Mouse (Mus musculus) Muller cell, postnatal 12 days (primary cell): ENCODE data around the gene Slc9a8.

Experiments used
- DNase-seq: peaks from one replicate; pipeline ENCODE4 v3.0.0-alpha.2; 2015; ENCODE audit errors: inconsistent ontology term

Gene Slc9a8

DNA sequence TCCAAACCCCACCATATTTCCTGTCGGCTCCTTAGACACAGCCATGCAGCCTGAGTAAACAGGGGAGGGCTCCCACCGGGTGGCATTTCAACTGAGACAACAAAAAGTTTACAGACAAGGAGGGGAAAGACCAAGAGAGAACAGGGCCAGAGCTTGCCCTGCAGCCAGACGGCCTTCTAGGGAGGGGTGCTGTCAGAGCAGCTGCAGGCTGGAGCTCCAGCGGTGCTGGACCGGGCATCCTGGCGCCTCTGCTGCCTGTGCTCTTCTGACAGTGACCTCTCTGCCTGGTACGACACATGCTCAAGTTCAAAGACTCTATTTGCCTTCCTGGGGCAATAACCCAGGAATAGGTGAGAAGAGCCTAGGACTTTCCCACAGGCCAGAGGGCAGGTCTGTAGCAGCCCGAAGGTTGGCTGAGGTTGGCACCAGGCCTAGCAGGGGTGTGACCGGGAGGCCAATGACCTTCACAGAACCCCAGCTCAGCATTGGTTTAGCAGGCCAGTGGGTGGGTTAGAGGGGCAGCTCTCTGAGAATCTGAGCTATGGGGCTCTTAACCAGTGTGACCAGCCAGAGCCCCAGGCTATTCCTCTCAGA is 5.4 kb upstream of the Slc9a8 start:
- peak; percentile 27 for DNase-seq

DNA sequence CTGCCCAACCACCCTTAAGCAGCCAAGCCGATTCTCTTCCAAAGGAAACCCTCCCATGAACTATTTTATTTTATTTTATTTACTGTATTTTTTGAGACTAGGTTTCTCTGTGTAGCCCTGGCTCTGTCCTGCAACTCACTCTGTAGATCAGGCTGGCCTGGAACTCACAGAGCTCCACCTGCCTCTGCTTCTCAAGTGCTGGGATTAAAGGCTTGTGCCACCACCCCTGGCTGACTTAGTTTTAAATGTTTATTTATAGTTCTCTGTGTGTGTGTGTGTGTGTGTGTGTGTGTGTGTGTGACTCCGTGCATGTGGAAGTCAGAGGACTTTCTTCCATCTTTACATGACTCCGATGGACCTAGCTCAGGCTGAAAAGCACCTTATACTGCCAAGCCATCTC is 4.5 kb upstream of the Slc9a8 start:
- no peak for DNase-seq

DNA sequence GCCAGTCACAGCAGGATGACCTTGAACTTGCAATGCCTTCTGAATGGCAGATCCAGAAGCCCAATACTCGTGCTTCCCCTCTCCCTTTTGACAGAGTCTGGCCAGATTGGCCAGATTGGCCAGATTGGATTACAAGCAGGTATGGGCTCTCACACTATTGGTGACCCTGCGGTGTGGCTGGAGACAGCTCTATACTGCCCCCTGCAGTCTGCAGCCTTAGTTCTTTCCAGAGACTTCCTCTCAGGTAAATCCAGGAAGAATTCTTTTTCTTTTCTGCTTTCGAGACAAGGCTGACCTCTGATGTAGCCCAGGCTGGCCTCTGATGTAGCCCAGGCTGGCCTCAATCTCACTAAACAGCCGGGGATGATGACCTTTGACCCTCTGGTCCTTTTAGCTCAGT is 3.8 kb upstream of the Slc9a8 start:
- peak; percentile 19 for DNase-seq

DNA sequence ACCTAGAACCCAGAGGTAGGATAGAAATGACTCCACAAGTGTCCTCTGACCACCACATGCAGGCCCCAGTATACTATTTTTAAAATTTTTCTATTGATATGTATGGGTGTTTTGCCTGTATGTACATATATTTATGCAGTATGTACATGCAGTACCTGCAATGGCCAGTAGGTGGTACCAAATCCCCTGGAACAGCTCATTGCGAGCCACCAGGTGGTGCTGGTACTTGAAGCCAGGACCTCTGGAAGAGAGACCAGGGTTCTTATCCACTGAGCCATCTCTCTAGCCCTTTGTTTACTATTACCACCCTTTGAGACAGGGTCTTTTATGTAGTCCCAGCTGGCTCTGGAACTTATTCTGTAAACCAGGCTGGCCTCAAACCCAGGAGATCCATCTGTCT is 2.3 kb upstream of the Slc9a8 start:
- DNase-seq = peak; percentile 14

DNA sequence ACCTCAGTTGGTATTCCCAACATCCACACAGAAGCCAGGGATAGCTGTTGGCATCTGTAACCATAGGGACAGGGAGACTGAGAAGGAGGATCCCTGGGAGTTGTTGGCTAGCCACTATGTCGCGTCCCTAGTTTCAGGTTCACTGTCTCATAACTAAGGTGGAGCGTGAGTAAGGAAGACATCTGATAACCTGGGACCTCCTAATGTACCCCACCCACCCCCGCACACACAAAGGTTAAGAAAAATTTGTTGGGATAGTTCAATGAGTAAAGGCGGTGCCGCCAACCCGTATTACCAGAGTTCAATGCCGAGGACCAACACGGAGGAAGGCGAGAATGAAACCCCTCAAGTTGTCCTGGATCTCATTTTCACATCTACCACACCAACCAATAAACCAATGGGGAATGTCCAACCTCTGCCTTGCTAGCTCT is 686 bp upstream of the Slc9a8 start:
- no peak for DNase-seq

DNA sequence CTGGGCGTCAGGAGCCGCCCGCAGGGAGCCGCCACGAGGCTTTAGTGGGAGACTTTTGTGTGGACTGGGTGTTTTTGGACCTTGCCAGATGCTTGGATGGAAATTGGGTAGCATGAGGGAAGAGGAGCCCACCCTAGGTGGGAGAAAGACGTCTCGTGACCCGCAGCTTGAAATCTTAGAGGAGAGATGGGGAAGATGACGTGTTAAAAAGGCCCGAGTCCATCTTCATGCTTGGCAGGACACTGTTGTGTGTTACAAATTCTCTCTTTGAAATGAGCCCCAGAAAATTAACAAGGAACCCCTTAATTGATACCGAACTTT is 598 bp downstream of the Slc9a8 start:
- DNase-seq = no peak

DNA sequence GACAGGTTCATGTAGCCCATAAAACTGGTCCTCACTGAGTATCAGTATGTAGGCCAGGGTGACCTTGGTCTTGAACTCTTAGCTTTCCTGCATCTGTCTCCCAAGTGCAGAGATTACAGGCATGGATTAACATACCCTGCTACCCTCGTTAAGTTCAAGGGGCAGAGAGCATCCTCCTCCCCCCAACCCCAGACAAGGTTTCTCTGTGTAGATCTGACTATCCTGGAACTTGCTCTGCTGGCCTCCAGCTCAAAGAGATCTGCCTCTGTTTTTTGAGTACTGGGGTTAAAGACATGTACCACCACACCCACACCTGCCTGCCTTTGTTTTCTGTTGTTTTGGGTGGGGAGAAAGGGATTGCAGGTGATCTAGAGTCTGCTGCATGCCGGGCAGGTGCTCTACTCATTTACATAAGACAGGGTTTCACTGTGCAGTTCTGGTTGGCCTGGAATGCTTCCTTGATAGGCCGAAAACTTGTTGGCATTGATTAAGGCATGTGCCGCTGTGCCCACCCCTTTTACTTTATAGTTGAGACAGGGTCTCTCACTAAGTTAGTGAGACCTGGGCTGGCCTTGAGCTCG is 1.6 kb downstream of the Slc9a8 start:
- no peak for DNase-seq

DNA sequence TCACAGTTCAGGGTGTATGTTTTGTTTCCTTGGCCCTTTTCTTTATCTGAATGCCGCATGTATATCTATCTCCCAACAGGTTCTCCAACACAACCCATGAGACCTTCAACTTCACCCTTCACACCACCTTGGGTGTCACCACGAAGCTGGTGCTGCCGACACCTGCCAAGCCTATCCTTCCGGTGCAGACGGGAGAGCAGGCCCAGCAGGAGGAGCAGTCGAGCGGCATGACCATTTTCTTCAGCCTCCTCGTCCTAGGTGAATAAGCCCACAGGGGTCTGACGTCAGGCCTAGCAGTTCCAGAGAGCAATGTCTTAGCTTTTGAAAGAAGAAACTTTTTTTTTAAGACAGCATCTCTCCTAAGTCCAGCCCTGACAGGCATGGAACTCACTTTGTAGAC is 2.5 kb downstream of the Slc9a8 start:
- DNase-seq = no peak

DNA sequence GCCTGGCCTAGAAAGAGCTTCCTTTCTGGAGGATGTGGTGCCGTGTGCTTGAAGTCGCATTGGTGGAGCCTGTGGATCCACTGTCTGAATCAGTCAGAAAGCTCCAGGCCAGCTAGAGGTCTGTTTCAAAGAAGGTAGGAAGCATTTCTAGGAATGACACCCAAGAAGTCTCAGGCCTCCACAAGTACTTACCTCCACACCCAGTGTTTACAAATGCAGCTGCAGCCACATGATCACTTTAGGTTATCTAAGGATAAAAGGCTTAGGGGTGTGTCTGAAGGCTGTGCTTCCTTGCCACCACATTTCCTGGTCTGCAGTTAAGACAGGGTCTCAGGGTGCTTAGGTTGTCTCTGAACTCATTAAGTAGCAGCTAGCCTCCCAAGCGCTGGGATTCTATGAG is 3.0 kb downstream of the Slc9a8 start:
- DNase-seq = no peak

DNA sequence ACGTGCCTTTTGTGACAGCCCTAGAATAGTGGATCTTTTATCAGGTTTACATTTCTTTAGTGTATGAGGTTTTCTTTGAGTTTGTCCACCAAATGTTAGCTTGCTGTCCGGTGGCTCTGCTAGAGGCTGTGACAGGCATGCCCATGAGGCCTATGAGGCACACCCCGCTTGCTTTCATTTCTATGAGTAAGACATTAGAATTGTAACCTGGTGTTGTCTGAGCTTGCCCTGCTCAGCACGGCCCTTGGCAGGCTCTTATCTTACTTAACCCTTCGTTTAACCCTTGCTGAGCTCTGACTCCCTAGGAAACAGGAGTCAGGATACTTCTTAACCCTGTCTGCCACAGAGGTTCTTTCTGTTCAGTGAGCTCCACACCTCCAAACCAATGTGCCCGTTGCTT is 3.9 kb downstream of the Slc9a8 start:
- DNase-seq = no peak

DNA sequence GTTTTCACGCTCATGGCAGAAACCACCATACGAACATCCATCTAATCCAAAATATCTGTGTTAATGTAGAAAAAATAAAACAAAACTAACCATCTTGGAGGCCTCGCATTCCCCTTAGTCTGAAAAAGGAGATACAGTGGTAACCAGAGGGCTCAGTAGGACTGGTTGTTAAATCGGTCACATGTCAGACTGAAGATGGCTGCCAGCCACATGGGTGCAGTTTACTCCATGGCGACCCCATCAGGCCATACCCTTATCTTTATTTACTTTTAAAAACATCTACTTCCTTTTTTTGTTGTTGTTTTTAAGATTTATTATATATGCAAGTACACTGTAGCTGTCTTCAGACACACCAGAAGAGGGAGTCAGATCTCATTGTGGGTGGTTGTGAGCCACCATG is 8.1 kb downstream of the Slc9a8 start:
- no peak for DNase-seq

DNA sequence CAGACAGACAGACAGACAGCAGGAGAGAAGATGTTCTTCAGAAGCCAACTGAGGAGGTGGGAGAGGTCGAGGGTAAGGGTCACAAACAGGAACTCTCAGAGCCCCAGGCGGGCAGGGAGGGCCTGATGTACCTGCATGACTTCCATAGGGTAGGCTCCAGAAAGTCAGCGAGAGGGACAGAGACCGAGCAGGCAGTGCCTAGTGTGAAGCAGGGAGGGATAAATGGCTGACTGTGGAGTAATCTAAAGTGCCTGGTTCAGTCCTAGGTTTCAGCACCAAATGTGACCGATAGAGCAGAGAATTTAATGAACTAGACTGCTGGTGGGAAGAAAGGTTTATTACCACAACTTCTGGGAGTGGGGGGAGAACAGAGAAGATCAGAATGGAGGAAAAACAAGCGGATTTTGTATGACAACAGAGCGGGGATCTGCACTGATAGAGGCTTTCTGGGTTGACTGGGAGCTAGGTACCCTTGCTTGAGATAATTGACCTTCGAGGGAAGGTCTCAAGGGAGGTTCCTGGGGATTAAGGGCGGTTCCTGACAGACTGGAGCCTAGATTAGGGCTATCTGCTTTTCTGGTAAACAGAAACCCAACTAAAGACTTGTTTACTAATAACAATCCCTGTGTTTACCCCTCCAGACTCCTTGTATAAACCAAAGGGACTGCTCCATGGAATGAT is 9.4 kb downstream of the Slc9a8 start:
- DNase-seq = no peak

DNA sequence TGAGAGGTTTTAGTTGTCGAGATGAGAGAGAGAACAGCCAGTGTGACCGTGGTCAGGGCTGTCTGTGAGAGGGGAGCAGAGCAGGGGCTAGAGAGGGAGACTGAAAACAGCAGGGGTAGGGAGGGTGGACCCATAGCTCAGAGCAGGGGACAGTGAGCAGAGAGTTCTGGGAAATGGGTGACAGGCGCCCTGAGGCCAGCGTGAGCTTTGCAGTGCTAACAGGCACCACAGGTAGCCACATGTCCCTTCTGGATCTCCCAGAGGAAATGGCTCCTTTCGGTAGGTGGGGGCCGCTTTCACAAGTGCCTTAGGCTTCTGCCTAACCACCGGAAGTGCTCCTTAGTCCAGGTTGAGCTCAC is 9.9 kb downstream of the Slc9a8 start:
- no peak for DNase-seq

DNA sequence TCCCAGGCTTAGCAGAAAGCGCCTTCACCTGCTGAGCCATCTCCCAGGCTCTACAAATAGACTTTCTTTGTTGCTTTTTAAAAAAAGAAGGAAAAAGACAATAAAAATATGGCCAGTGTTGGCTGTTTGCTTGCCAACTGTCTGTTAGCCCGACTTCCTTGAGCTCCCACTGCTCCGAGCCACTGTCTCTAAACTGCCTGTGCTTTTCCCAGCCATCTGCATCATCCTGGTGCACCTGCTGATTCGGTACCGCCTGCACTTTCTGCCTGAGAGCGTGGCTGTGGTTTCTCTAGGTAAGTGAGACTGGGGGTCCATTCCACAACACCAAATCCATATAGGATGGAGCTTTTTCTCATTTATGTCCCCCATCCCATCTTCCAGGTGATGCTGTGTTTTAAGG is 13.1 kb downstream of the Slc9a8 start:
- DNase-seq = no peak

DNA sequence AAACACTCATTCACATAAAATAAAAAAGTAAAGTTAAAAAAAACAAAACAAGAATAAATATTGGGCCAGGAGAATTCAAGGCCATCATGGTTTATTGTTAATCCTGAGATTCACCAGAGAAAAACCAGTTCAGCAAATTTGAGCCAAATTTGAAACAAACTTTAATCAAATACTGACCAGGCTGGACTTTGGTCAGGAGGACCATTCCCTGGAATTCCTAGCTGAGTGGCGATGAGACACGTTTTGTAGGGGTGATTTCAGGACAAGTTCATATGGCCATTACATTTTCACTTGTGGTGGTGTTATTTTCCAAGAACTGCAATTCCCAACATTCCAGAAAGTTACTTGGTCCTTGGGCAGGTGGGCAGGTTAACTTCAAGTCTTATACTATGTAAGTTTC is 14.1 kb downstream of the Slc9a8 start:
- DNase-seq = no peak

DNA sequence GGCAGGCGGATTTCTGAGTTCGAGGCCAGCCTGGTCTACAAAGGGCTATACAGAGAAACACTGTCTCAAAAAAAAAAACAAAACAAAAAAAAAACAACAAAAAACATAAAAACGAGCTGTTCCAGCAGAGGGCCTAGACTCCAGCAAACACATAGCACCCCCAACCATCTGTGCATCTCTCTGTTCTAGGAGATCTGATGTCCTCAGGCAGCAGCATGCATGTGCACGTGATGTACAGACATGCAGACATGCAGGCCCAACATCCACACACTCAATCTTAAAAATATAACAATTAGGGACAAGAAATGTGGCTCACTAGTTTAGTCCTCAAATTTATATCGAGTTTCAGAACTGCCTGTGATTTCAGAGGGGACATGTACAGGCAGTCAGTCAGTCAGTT is 14.9 kb downstream of the Slc9a8 start:
- no peak for DNase-seq

DNA sequence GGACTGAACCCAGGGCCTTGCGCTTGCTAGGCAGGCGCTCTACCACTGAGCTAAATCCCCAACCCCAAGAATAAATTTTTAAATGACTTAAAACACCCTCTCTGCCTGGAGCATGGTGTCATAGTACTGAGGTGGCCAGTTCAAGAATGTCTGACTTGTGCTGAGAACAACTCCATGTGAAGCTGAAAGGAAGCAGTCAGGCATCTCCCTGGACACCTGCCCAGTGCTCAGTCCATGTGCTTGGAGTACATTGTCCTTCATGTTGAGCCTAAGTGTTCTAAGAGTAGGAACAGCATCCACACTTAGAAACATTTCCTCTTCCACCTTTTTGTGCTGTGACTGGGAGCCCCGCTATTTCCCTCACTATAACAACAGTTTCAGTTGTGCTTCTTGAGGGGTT is 17.9 kb downstream of the Slc9a8 start:
- DNase-seq = peak; percentile 38

DNA sequence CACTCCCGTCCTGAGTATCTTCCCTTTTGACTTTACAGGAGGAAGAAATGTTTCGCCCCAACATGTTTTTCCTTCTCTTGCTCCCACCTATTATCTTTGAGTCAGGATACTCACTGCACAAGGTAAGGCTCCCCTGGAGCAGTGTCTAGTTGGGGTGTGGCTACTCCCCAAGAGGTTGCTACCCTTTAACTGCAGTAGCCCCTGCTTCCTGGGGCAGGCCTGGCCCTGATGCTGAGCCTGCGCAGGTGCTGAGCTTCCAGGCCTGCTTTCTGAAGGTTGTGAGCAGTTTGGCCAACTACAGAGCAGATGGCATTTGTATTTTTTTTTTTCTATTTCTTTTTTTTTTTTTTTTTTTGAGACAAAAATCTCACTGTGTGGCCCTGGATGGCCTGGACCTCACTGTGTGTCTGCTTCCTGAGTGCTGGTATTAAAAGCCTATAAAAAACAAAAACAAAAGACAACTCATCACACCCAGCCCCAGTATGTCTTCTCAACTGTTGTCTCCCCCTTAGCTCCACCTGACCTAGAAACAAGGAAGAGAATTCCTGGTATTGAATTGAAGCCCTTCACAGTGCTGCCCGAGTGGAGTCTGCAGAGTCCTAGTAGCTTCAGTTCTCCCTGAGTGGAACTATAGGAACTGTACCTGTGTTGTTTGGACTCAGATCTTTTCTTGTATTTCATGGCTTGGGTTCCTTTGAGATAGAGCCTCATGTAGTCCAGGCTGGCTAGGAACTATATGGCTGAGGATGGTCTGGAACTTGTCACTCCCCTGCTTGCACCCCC is 22.1 kb downstream of the Slc9a8 start:
- no peak for DNase-seq

DNA sequence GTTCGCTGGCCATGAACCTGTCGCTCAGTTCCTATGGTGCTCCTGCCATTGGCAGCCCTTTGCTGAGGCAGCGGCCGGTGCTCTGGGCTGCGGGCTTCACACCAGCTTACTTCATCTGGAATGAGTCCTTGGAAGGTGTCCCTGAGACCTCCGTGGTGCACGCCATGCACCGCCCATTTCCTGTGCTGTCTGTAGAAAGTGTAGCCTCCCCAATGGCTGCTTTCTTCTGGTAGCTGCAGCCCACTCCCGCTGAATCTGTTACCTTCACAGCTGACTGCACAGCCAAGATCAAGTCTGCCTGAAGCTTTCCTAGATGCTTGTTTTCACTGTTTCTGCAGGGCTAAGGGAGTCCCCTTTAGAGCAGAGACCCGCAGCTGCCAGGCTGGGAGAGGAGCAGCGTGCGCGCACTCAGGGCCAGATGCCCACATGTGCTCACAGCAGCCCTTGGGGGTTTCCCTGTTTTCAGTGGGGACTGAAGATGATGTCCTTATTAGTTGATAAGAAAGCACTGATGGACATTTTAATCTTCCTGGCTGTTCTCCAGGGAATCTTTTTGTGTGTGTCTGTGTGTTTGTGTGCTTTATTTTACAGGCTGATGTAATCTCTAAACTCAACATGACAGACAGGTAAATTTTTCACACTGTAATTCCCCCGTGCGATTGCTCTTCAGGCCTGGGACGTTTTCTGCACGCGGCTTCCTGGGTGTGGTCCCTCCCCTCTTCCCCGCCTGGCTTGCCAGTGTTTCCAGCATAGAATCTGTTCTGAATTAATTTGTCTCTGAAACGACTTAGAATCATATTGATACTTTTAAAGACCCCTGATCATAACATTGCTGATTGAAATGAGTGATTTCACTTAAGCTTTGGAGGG is 24.6 kb downstream of the Slc9a8 start:
- peak; percentile 20 for DNase-seq

DNA sequence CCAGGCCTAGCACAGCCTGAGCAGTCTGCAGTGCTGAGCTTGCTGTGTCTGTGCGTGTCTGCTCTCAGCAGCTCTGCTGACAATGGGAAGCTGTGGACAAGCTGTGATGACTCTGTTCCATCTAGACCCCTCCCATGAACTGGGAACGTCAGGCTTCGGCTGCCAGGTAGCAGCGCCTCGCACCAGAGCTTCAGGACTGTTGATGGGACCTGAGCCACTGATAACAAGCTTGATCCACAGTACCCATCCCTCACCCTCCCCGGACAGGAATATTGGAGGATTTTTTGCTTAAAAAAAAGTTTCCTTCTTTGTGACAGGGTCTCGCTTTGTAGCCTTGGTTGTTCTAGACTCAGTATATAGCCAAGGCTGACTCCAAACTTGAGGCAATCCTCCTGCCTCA is 25.7 kb downstream of the Slc9a8 start:
- DNase-seq = no peak

DNA sequence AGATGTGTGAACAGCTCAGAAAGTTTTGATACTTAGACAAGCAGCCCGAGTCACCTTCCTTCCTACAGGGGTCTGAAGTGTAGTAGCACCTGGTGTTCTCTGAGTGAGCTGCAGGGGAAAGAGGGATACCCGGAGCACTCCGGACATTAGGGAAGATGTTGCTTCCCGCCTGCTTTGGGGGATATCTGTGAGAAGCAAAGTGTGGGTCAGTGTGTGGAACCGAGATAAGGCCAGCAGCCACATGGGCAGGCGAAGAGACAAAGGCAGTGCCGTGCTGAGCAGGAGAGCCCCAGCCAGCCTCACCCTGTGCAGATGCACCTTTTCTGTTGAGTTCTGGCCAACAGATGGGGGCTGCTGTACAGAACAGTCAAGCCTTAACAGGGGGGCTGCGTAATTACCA is 26.1 kb downstream of the Slc9a8 start:
- no peak for DNase-seq
